ENCODE assay signal across 44 mouse cellular contexts in genomic region chr4:130224071-130224470, GRCm38 (mm10). TPM values are rescaled to one million over a fixed set of nuclear protein-coding genes. Genes with fewer than 3 reads are reported as not detected.
"Had no signal": no experiment of that assay in that cellular context is flagged by ENCODE, and none has a peak within 500 bp of the region (broad histone marks: within the 10 kb centered on the region; RNA-seq: fewer than 3 reads in every experiment).

No protein-coding gene starts in this region.

- H3K9me3 ChIP-seq: heart, embryonic 10.5 days; heart, embryonic 12.5 days; heart, embryonic 13.5 days; heart, embryonic 15.5 days; hindbrain, embryonic 10.5 days; hindbrain, embryonic 12.5 days; hindbrain, embryonic 13.5 days; hindbrain, embryonic 15.5 days; intestine, embryonic 15.5 days; kidney, embryonic 15.5 days had no signal

- ATAC-seq: hindbrain, embryonic 16.5 days; hindbrain, postnatal 0 days; inflammation-experienced regulatory T-cells, adult 6 months; intestine, embryonic 15.5 days; intestine, embryonic 16.5 days; intestine, postnatal 0 days had no signal

- H3K27ac ChIP-seq: heart, embryonic 10.5 days; heart, embryonic 13.5 days; heart, embryonic 15.5 days; hindbrain, embryonic 10.5 days; hindbrain, embryonic 12.5 days; hindbrain, embryonic 13.5 days; hindbrain, embryonic 14.5 days; hindbrain, embryonic 15.5 days; hindbrain, postnatal 0 days; intestine, embryonic 15.5 days; kidney, embryonic 15.5 days; kidney, postnatal 0 days; layer of hippocampus, adult 2 months; left cerebral cortex, adult 2 months had no signal

- H3K4me1 ChIP-seq: heart, embryonic 12.5 days; heart, embryonic 13.5 days; heart, embryonic 15.5 days; hindbrain, embryonic 10.5 days; hindbrain, embryonic 12.5 days; hindbrain, embryonic 13.5 days; hindbrain, embryonic 15.5 days; intestine, embryonic 15.5 days; kidney, embryonic 15.5 days had no signal

- H3K36me3 ChIP-seq: heart, embryonic 10.5 days; heart, embryonic 12.5 days; heart, embryonic 13.5 days; heart, embryonic 15.5 days; hindbrain, embryonic 10.5 days; hindbrain, embryonic 12.5 days; hindbrain, embryonic 13.5 days; hindbrain, embryonic 15.5 days; intestine, embryonic 15.5 days; kidney, embryonic 15.5 days had no signal

- H3K9ac ChIP-seq: heart, embryonic 12.5 days; heart, embryonic 13.5 days; heart, embryonic 15.5 days; hindbrain, embryonic 12.5 days; hindbrain, embryonic 13.5 days; hindbrain, embryonic 14.5 days; hindbrain, embryonic 15.5 days; intestine, embryonic 15.5 days; kidney, embryonic 15.5 days had no signal

- H3K4me2 ChIP-seq: heart, embryonic 11.5 days; heart, embryonic 12.5 days; heart, embryonic 13.5 days; heart, embryonic 15.5 days; hindbrain, embryonic 12.5 days; hindbrain, embryonic 13.5 days; hindbrain, embryonic 14.5 days; hindbrain, embryonic 15.5 days; intestine, embryonic 15.5 days; kidney, embryonic 15.5 days had no signal

- H3K4me3 ChIP-seq: heart, embryonic 10.5 days; heart, embryonic 12.5 days; heart, embryonic 13.5 days; heart, embryonic 15.5 days; hindbrain, embryonic 10.5 days; hindbrain, embryonic 12.5 days; hindbrain, embryonic 13.5 days; hindbrain, embryonic 15.5 days; intestine, embryonic 15.5 days; kidney, embryonic 15.5 days; layer of hippocampus, adult 2 months; left cerebral cortex, adult 2 months had no signal

- DNase-seq: heart, postnatal 10 days; heart, postnatal 14 days; heart, postnatal 36 days; heart, postnatal 4 days; kidney, adult 11 months; kidney, adult 18-20 months; kidney, adult 8-10 months; kidney, postnatal 10 days; kidney, postnatal 14 days; kidney, postnatal 25 days; kidney, postnatal 36 days; kidney, postnatal 4 days; layer of hippocampus, postnatal 36 days had no signal

- H3K27me3 ChIP-seq: hindbrain, embryonic 13.5 days; hindbrain, embryonic 15.5 days; intestine, embryonic 15.5 days had no signal

RNA-seq across cellular contexts. Expression of gene Gm853, which starts 1.9 kb away (rescaled TPM):
- total RNA-seq: heart, postnatal 10 days; heart, postnatal 14 days; heart, postnatal 25 days; heart, postnatal 36 days; heart, postnatal 4 days; hematopoietic stem cell, adult 5-6 weeks; layer of hippocampus, adult 18-20 months; layer of hippocampus, postnatal 25 days; layer of hippocampus, postnatal 36 days; left cerebral cortex, adult 18-20 months; left cerebral cortex, adult 2 months had no signal
- polyA plus RNA-seq: heart, embryonic 10.5 days; heart, embryonic 11.5 days; heart, embryonic 12.5 days; heart, embryonic 13.5 days; heart, embryonic 14.5 days; heart, embryonic 15.5 days; heart, embryonic 16.5 days; heart, postnatal 0 days; inflammation-experienced regulatory T-cells, adult 6 months; intestine, embryonic 14.5 days; intestine, embryonic 15.5 days; intestine, embryonic 16.5 days; intestine, postnatal 0 days; kidney, embryonic 14.5 days; large intestine, adult 2 months had no signal

RNA-seq across cellular contexts. Expression of gene Tinagl1, which starts 49.1 kb away (rescaled TPM):
- polyA plus RNA-seq: inflammation-experienced regulatory T-cells, adult 6 months had no signal

RNA-seq across cellular contexts. Expression of gene Serinc2, which starts 54.9 kb away (rescaled TPM):
- total RNA-seq: hematopoietic stem cell, adult 5-6 weeks had no signal
